In genomic region chr1:121326591-121327343, GRCm38 (mm10) we compare ENCODE assay signal across 8 mouse cellular contexts. TPM values are rescaled to one million over a fixed set of nuclear protein-coding genes. Genes with fewer than 3 reads are reported as not detected.
A peak's percentile ranks its signal among the peaks of the same experiment; 100 is the strongest.
DNase-seq lines count a peak whose midpoint lies in the region; ATAC-seq and TF ChIP-seq lines count a peak whose summit lies in the region.

No protein-coding gene starts in this region.

- H3K27me3 ChIP-seq in thymus, adult 2 months (ENCODE audit: control insufficient read depth, insufficient read depth, low read length) = no peaks in the 10 kb centered on the region
- H3K27me3 ChIP-seq in hindbrain, embryonic 12.5 days = no peaks in the 10 kb centered on the region
- no peaks in the 10 kb centered on the region for H3K27me3 ChIP-seq in midbrain, embryonic 10.5 days (ENCODE audit: low read depth, poor library complexity, severe bottlenecking)

- no peak for ATAC-seq in hindbrain, embryonic 12.5 days (ENCODE audit: low FRiP score)

- H3K27ac ChIP-seq in thymus, adult 2 months (ENCODE audit: control insufficient read depth, insufficient read depth, low read length) = no peak overlapping the region
- H3K27ac ChIP-seq in hindbrain, embryonic 12.5 days = 0 out of 2 replicates have a peak overlapping the region, but pooled peaks have one; percentile 94
- H3K27ac ChIP-seq in midbrain, embryonic 10.5 days (replicated peaks) = peak overlapping the region; percentile 93

- no peak for TF ChIP-seq POLR2A in thymus, adult 2 months (IDR thresholded peaks at IDR 0.05; ENCODE audit: control insufficient read depth, extremely low read depth, insufficient read depth, low read length, poor library complexity)

- H3K4me1 ChIP-seq in thymus, adult 2 months (replicated peaks; ENCODE audit: control insufficient read depth, insufficient read depth, low read length) = 0 out of 2 replicates have a peak, but pooled peaks cover 2% of the 10 kb centered on the region
- H3K4me1 ChIP-seq in hindbrain, embryonic 12.5 days = peaks cover 15% of the 10 kb centered on the region
- peaks cover 23% of the 10 kb centered on the region for H3K4me1 ChIP-seq in midbrain, embryonic 10.5 days

- H3K9me3 ChIP-seq in hindbrain, embryonic 12.5 days (replicated peaks) = no peaks in the 10 kb centered on the region
- H3K9me3 ChIP-seq in midbrain, embryonic 10.5 days (replicated peaks) = no peaks in the 10 kb centered on the region

- no peaks in the 10 kb centered on the region for H3K36me3 ChIP-seq in thymus, adult 2 months (ENCODE audit: control insufficient read depth, insufficient read depth, low read length)
- no peaks in the 10 kb centered on the region for H3K36me3 ChIP-seq in hindbrain, embryonic 12.5 days
- H3K36me3 ChIP-seq in midbrain, embryonic 10.5 days = no peaks in the 10 kb centered on the region

- peak; percentile 8 to 9 for DNase-seq in frontal cortex, postnatal 36 days (ENCODE audit: low spot score in 2 of 2)
- DNase-seq in frontal cortex, postnatal 14 days (ENCODE audit: low spot score in 2 of 2) = no peak
- DNase-seq in thymus, adult 2 months = no peak
- no peak for DNase-seq in thymus, postnatal 4 days
- DNase-seq in midbrain, embryonic 10.5 days (ENCODE audit: low spot score) = no peak
- no peak for DNase-seq in urinary bladder, postnatal 10 days (ENCODE audit: low spot score)
- no peak for DNase-seq in urinary bladder, postnatal 25 days (ENCODE audit: low spot score)

- TF ChIP-seq CTCF in thymus, adult 2 months (IDR thresholded peaks at IDR 0.05; ENCODE audit: borderline replicate concordance, control insufficient read depth, extremely low read depth, insufficient read depth, low read length, poor library complexity) = no peak

- 20% methylated on average over 18 of the region's 18 CpGs for WGBS in thymus, adult 2 months
- WGBS in hindbrain, embryonic 12.5 days = 31% methylated on average over 18 of the region's 18 CpGs
- WGBS in midbrain, embryonic 10.5 days = 36% methylated on average over 18 of the region's 18 CpGs

- H3K4me3 ChIP-seq in thymus, adult 2 months (ENCODE audit: control insufficient read depth, insufficient read depth, low read length) = peak overlapping the region; percentile 91
- H3K4me3 ChIP-seq in hindbrain, embryonic 12.5 days = peak overlapping the region; percentile 86
- peak overlapping the region; percentile 90 for H3K4me3 ChIP-seq in midbrain, embryonic 10.5 days

- H3K9ac ChIP-seq in hindbrain, embryonic 12.5 days = peak overlapping the region; percentile 86

- H3K4me2 ChIP-seq in hindbrain, embryonic 12.5 days (replicated peaks) = peak overlapping the region; percentile 80

RNA-seq across cellular contexts. Expression of gene Insig2, which starts 5.6 kb away (rescaled TPM):
- 27.5 and 27.6 TPM in 2 replicates for polyA plus RNA-seq in thymus, adult 2 months (2012; rRNA removed)
- 29.2 and 29.4 TPM in 2 replicates for polyA plus RNA-seq in hindbrain, embryonic 12.5 days (2016; fragmentation: Nextera tagmentation; extraction: Ambion mirVana)
- polyA plus RNA-seq in midbrain, embryonic 10.5 days (2016; fragmentation: Nextera tagmentation; extraction: Ambion mirVana) = 21.1 and 22.0 TPM in 2 replicates

Comparison
In these comparisons a context has a peak if more than half of its experiments do, and no peak if none do; other contexts are left out.
1. DNase-seq: peak in frontal cortex, postnatal 36 days (2 of 2); none in frontal cortex, postnatal 14 days (0 of 2), thymus, adult 2 months (single experiment), thymus, postnatal 4 days (single experiment), midbrain, embryonic 10.5 days (single experiment), urinary bladder, postnatal 10 days (single experiment) and urinary bladder, postnatal 25 days (single experiment).
2. Peak in every context shown above with its lines, with median percentiles within 50 percentile points of each other: H3K4me3 ChIP-seq.